Mouse (Mus musculus): ENCODE measurements at regions not wholly inside any gene's neighbourhood (a gene's known extent, or its start where the extent isn't known, plus 50 kb on each side); places are given as distances from the start of the nearest gene placed in this dataset.
A peak's percentile ranks its signal among the peaks of the same experiment; 100 is the strongest.

- no peak overlapping the region for H3K4me3 ChIP-seq (ENCODE audit: low read depth, low read length)
These were observed 294.5 kb upstream of the Tram1l1 start for GRCm38 (mm10) chr3:124026188-124026587.

GRCm38 (mm10) chr3:124067061-124067460 lies 253.6 kb upstream of the Tram1l1 start:
- no peak overlapping the region for H3K4me2 ChIP-seq (replicated peaks; ENCODE audit: low read depth, low read length)
- ATAC-seq (ENCODE audit: low FRiP score) (no peak), DNase-seq (ENCODE audit: low spot score) (no peak)
- no peaks in the 10 kb centered on the region for H3K27me3 ChIP-seq (ENCODE audit: control insufficient read depth, insufficient read depth, low read length)
- no peaks in the 10 kb centered on the region for H3K4me1 ChIP-seq (replicated peaks; ENCODE audit: control insufficient read depth, insufficient read depth, low read length)
- WGBS, result 81% methylated on average over 3 of the region's 3 CpGs
- H3K36me3 ChIP-seq (ENCODE audit: control insufficient read depth, insufficient read depth, low read length), result no peaks in the 10 kb centered on the region
- H3K27ac ChIP-seq (ENCODE audit: low read depth, low read length), result no peak overlapping the region
- H3K9ac ChIP-seq (ENCODE audit: low read depth, low read length), result no peak overlapping the region
- H3K4me3 ChIP-seq (ENCODE audit: low read depth, low read length), result no peak overlapping the region
- H3K9me3 ChIP-seq (ENCODE audit: control insufficient read depth, low read length), result no peaks in the 10 kb centered on the region

More at GRCm38 (mm10) chr3:124026188-124026587, 294.5 kb upstream of the Tram1l1 start:
- Histone ChIP-seq H3K36me3 (ENCODE audit: control insufficient read depth, insufficient read depth, low read length) (no peaks in the 10 kb centered on the region), H3K27me3 (ENCODE audit: control insufficient read depth, insufficient read depth, low read length) (no peaks in the 10 kb centered on the region), H3K9ac (ENCODE audit: low read depth, low read length) (no peak overlapping the region), H3K4me2 (replicated peaks; ENCODE audit: low read depth, low read length) (no peak overlapping the region), H3K27ac (ENCODE audit: low read depth, low read length) (no peak overlapping the region), H3K4me1 (replicated peaks; ENCODE audit: control insufficient read depth, insufficient read depth, low read length) (no peaks in the 10 kb centered on the region), H3K9me3 (ENCODE audit: control insufficient read depth, low read length) (no peaks in the 10 kb centered on the region)
- 64% methylated on average over 4 of the region's 4 CpGs for WGBS
- ATAC-seq (ENCODE audit: low FRiP score) (no peak), DNase-seq (ENCODE audit: low spot score) (no peak)

GRCm38 (mm10) chr3:124067538-124067937 lies 253.1 kb upstream of the Tram1l1 start:
- H3K36me3 ChIP-seq (ENCODE audit: control insufficient read depth, insufficient read depth, low read length), result no peaks in the 10 kb centered on the region
- H3K27ac ChIP-seq (ENCODE audit: low read depth, low read length), result no peak overlapping the region
- no peak for ATAC-seq (ENCODE audit: low FRiP score)
- 82% methylated on average over 2 of the region's 2 CpGs for WGBS
- no peaks in the 10 kb centered on the region for H3K9me3 ChIP-seq (ENCODE audit: control insufficient read depth, low read length)
- no peaks in the 10 kb centered on the region for H3K4me1 ChIP-seq (replicated peaks; ENCODE audit: control insufficient read depth, insufficient read depth, low read length)
- DNase-seq (ENCODE audit: low spot score), result no peak
- no peaks in the 10 kb centered on the region for H3K27me3 ChIP-seq (ENCODE audit: control insufficient read depth, insufficient read depth, low read length)
- H3K9ac ChIP-seq (ENCODE audit: low read depth, low read length), result no peak overlapping the region
- H3K4me3 ChIP-seq (ENCODE audit: low read depth, low read length), result no peak overlapping the region
- no peak overlapping the region for H3K4me2 ChIP-seq (replicated peaks; ENCODE audit: low read depth, low read length)

- Histone ChIP-seq H3K9ac (ENCODE audit: low read depth, low read length) (no peak overlapping the region), H3K4me3 (ENCODE audit: low read depth, low read length) (no peak overlapping the region), H3K27ac (ENCODE audit: low read depth, low read length) (no peak overlapping the region), H3K27me3 (ENCODE audit: control insufficient read depth, insufficient read depth, low read length) (no peaks in the 10 kb centered on the region), H3K4me2 (replicated peaks; ENCODE audit: low read depth, low read length) (no peak overlapping the region), H3K36me3 (ENCODE audit: control insufficient read depth, insufficient read depth, low read length) (no peaks in the 10 kb centered on the region), H3K9me3 (ENCODE audit: control insufficient read depth, low read length) (no peaks in the 10 kb centered on the region), H3K4me1 (replicated peaks; ENCODE audit: control insufficient read depth, insufficient read depth, low read length) (no peaks in the 10 kb centered on the region)
- ATAC-seq (ENCODE audit: low FRiP score), result peak; percentile 59; the same call in 1 of the 2 replicates
- WGBS, result 84% methylated on average over 1 of the region's 1 CpGs
- DNase-seq (ENCODE audit: low spot score), result no peak
These were observed 252.7 kb upstream of the Tram1l1 start for GRCm38 (mm10) chr3:124067971-124068370.

GRCm38 (mm10) chr3:124069182-124069581 lies 251.5 kb upstream of the Tram1l1 start:
- H3K4me3 ChIP-seq (ENCODE audit: low read depth, low read length), result no peak overlapping the region
- no peak for ATAC-seq (ENCODE audit: low FRiP score)
- H3K4me1 ChIP-seq (replicated peaks; ENCODE audit: control insufficient read depth, insufficient read depth, low read length), result no peaks in the 10 kb centered on the region
- DNase-seq (ENCODE audit: low spot score), result no peak
- H3K36me3 ChIP-seq (ENCODE audit: control insufficient read depth, insufficient read depth, low read length), result no peaks in the 10 kb centered on the region
- WGBS, result 95% methylated on average over 1 of the region's 1 CpGs
- H3K9me3 ChIP-seq (ENCODE audit: control insufficient read depth, low read length), result no peaks in the 10 kb centered on the region
- H3K27ac ChIP-seq (ENCODE audit: low read depth, low read length), result no peak overlapping the region
- H3K27me3 ChIP-seq (ENCODE audit: control insufficient read depth, insufficient read depth, low read length), result no peaks in the 10 kb centered on the region
- no peak overlapping the region for H3K9ac ChIP-seq (ENCODE audit: low read depth, low read length)
- H3K4me2 ChIP-seq (replicated peaks; ENCODE audit: low read depth, low read length), result no peak overlapping the region

- no peak overlapping the region for H3K27ac ChIP-seq (ENCODE audit: low read depth, low read length)
- no peaks in the 10 kb centered on the region for H3K4me1 ChIP-seq (replicated peaks; ENCODE audit: control insufficient read depth, insufficient read depth, low read length)
- 85% methylated on average over 6 of the region's 6 CpGs for WGBS
- no peak for DNase-seq (ENCODE audit: low spot score)
- ATAC-seq (ENCODE audit: low FRiP score), result no peak
- no peaks in the 10 kb centered on the region for H3K36me3 ChIP-seq (ENCODE audit: control insufficient read depth, insufficient read depth, low read length)
- no peaks in the 10 kb centered on the region for H3K9me3 ChIP-seq (ENCODE audit: control insufficient read depth, low read length)
- no peak overlapping the region for H3K9ac ChIP-seq (ENCODE audit: low read depth, low read length)
- no peak overlapping the region for H3K4me3 ChIP-seq (ENCODE audit: low read depth, low read length)
- no peak overlapping the region for H3K4me2 ChIP-seq (replicated peaks; ENCODE audit: low read depth, low read length)
- no peaks in the 10 kb centered on the region for H3K27me3 ChIP-seq (ENCODE audit: control insufficient read depth, insufficient read depth, low read length)
These were observed 244.6 kb upstream of the Tram1l1 start for GRCm38 (mm10) chr3:124075974-124076606.

- no peak for ATAC-seq (ENCODE audit: low FRiP score)
- Histone ChIP-seq H3K36me3 (ENCODE audit: control insufficient read depth, insufficient read depth, low read length) (no peaks in the 10 kb centered on the region), H3K27me3 (ENCODE audit: control insufficient read depth, insufficient read depth, low read length) (no peaks in the 10 kb centered on the region), H3K9ac (ENCODE audit: low read depth, low read length) (no peak overlapping the region), H3K4me1 (replicated peaks; ENCODE audit: control insufficient read depth, insufficient read depth, low read length) (no peaks in the 10 kb centered on the region), H3K27ac (ENCODE audit: low read depth, low read length) (no peak overlapping the region), H3K9me3 (ENCODE audit: control insufficient read depth, low read length) (no peaks in the 10 kb centered on the region), H3K4me2 (replicated peaks; ENCODE audit: low read depth, low read length) (no peak overlapping the region), H3K4me3 (ENCODE audit: low read depth, low read length) (no peak overlapping the region)
- 83% methylated on average over 9 of the region's 9 CpGs for WGBS
- DNase-seq (ENCODE audit: low spot score), result no peak
These were observed 228.1 kb upstream of the Tram1l1 start for GRCm38 (mm10) chr3:124092404-124093121.

- ATAC-seq (ENCODE audit: low FRiP score) (no peak), DNase-seq (ENCODE audit: low spot score) (no peak)
- Histone ChIP-seq H3K36me3 (ENCODE audit: control insufficient read depth, insufficient read depth, low read length) (no peaks in the 10 kb centered on the region), H3K4me3 (ENCODE audit: low read depth, low read length) (no peak overlapping the region), H3K27ac (ENCODE audit: low read depth, low read length) (no peak overlapping the region), H3K9ac (ENCODE audit: low read depth, low read length) (no peak overlapping the region), H3K9me3 (ENCODE audit: control insufficient read depth, low read length) (no peaks in the 10 kb centered on the region), H3K27me3 (ENCODE audit: control insufficient read depth, insufficient read depth, low read length) (no peaks in the 10 kb centered on the region), H3K4me2 (replicated peaks; ENCODE audit: low read depth, low read length) (no peak overlapping the region), H3K4me1 (replicated peaks; ENCODE audit: control insufficient read depth, insufficient read depth, low read length) (no peaks in the 10 kb centered on the region)
- 91% methylated on average over 1 of the region's 1 CpGs for WGBS
These were observed 206.7 kb upstream of the Tram1l1 start for GRCm38 (mm10) chr3:124113995-124114394.

GRCm38 (mm10) chr3:124156255-124156654 lies 164.4 kb upstream of the Tram1l1 start:
- WGBS, result 71% methylated on average over 2 of the region's 2 CpGs
- Histone ChIP-seq H3K27me3 (ENCODE audit: control insufficient read depth, insufficient read depth, low read length) (no peaks in the 10 kb centered on the region), H3K9me3 (ENCODE audit: control insufficient read depth, low read length) (no peaks in the 10 kb centered on the region), H3K4me2 (replicated peaks; ENCODE audit: low read depth, low read length) (no peak overlapping the region), H3K4me3 (ENCODE audit: low read depth, low read length) (no peak overlapping the region), H3K36me3 (ENCODE audit: control insufficient read depth, insufficient read depth, low read length) (no peaks in the 10 kb centered on the region), H3K27ac (ENCODE audit: low read depth, low read length) (no peak overlapping the region), H3K9ac (ENCODE audit: low read depth, low read length) (no peak overlapping the region), H3K4me1 (replicated peaks; ENCODE audit: control insufficient read depth, insufficient read depth, low read length) (no peaks in the 10 kb centered on the region)
- no peak for ATAC-seq (ENCODE audit: low FRiP score)
- DNase-seq (ENCODE audit: low spot score), result no peak
